Mouse (Mus musculus) kidney, adult 2 months (tissue): ENCODE results near the gene Sap30l.

Source experiments
- CTCF ChIP-seq: fragments of 200-500 bp; conservative IDR thresholded peaks from 2 replicates; pipeline ENCODE4 v1.5.1; 2011; ENCODE audit warnings: low read depth, mild to moderate bottlenecking, control low read depth, low read length, moderate library complexity, mixed read lengths; ENCODE audit not compliant: insufficient read depth, insufficient read length
- POLR2A ChIP-seq: fragments of 200-500 bp; IDR thresholded peaks from one replicate; pipeline ENCODE4 v1.6.1; 2011; ENCODE audit warnings: low read depth, low read length, control low read depth

DNA sequence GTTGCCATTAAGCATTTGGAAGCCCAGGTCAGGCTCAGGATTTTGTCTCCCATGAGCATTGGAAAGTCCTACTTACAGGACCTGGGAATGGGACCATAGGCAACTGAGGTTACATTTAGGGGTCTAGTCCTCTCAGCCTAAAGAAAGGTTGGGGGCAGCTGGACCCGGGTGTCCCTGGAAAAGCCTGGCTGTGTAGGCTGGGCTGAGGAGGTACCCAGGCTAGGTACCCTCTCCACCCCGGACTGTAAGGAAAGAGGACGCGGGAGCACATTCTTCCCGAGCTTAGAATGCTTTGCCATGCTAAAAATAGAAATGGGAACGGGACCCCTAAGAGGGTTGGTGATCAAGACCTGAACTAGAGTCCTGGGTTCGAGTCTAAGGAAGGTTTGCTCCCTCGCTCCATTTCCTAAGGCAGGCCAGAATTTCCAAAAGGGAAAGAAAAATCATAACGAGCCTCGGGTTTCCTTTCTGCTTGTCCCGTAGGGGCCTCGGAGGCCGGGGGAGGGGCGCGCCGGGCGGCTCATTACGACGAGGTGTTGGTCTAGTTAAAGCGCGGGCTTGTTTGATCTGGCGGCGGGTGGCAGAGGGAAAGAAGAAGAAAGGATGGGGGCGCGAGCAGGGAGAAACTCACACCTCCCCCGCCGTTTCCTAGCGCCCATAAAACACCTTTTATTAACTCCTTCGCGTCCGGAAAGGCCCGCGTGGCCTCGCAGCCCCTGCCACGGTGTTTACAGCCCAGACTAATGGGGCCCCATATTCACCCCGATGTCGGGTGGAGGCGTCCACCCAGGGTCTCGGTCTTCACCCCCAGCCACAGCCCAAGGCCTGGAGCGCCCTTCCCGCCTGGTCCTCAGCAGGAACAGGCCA lies 25.8 kb downstream of the Sap30l start:
- TF ChIP-seq CTCF (no peak), POLR2A (no peak)
